Comparison of ENCODE assay signal across 8 mouse cellular contexts in the genomic region with DNA sequence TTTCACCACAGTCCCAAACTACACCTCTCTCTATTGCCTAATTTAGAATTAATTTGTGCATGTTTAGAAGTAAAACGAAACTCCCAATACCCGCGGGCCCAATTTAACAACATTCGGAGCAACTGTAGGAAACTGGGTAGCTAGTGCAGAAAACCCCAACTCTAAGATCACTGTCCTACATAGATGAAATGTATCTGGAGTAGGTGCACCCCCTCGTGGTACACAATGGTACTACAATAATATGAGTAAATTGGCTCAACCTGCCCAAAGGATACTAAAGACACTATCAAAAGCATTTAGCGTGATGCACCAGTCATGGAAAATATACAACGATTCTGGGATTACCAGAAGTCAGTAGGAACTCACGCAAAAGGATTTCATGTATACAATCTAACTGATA. TPM values are rescaled to one million over a fixed set of nuclear protein-coding genes. Genes with fewer than 3 reads are reported as not detected.
DNase-seq lines count a peak whose midpoint lies in the region; ATAC-seq and TF ChIP-seq lines count a peak whose summit lies in the region.
"Had no signal": no experiment of that assay in that cellular context is flagged by ENCODE, and none has a peak within 500 bp of the region (broad histone marks: within the 10 kb centered on the region; RNA-seq: fewer than 3 reads in every experiment).

No protein-coding gene starts in this region.

- no peak for ATAC-seq in G1E (ENCODE audit: extremely low read depth, insufficient number of reproducible peaks, low FRiP score, poor library complexity, severe bottlenecking)

- H3K4me3 ChIP-seq in G1E (ENCODE audit: low read depth, low read length), result no peak overlapping the region
- H3K4me3 ChIP-seq: heart, embryonic 15.5 days had no signal

- DNase-seq in B cell, adult 2 months, result peak; percentile 81 to 86
- DNase-seq in G1E (ENCODE audit: low spot score), result peak; percentile 2
- DNase-seq in cerebellum, adult 9-10 months, result peak; percentile 89
- DNase-seq in frontal cortex, postnatal 10 days (ENCODE audit: low spot score in 2 of 2), result peak; percentile 55 to 56
- DNase-seq in layer of hippocampus, adult 11-12 months (ENCODE audit: low spot score), result peak; percentile 87
- peak; percentile 77 for DNase-seq in lung, postnatal 10 days
- DNase-seq in retina, postnatal 7 days (ENCODE audit: low read depth, low spot score), result peak; percentile 68

- 0 out of 2 replicates have a peak, but pooled peaks cover 3% of the 10 kb centered on the region for H3K27me3 ChIP-seq in G1E (ENCODE audit: insufficient read depth, low read length)
- H3K27me3 ChIP-seq: heart, embryonic 15.5 days had no signal

- TF ChIP-seq CTCF in G1E (IDR thresholded peaks at IDR 0.05; ENCODE audit: low read depth, low read length), result peak; percentile 56

- no peaks in the 10 kb centered on the region for H3K36me3 ChIP-seq in G1E (replicated peaks)
- H3K36me3 ChIP-seq: heart, embryonic 15.5 days had no signal

- H3K4me1 ChIP-seq in G1E (ENCODE audit: insufficient read depth, low read depth, low read length), result no peaks in the 10 kb centered on the region
- H3K4me1 ChIP-seq: heart, embryonic 15.5 days had no signal

- H3K9me3 ChIP-seq in G1E (replicated peaks), result 0 out of 2 replicates have a peak, but pooled peaks cover 2% of the 10 kb centered on the region
- H3K9me3 ChIP-seq: heart, embryonic 15.5 days had no signal

RNA-seq across cellular contexts. Expression of gene Cd1d1, which starts 22.7 kb away (rescaled TPM):
- total RNA-seq in G1E (2014; fragmentation: Nextera tagmentation) (not detected in 2 replicates), G1E (2017) (0.05 TPM in 1 of 2 replicates, not detected in the other)
- not detected in 2 replicates for polyA plus RNA-seq in G1E (2012)

RNA-seq across cellular contexts. Expression of gene Dclk2, which starts 55.9 kb away (rescaled TPM):
- total RNA-seq in G1E (2014; fragmentation: Nextera tagmentation), result 5.3 TPM in 1 of 2 replicates, not detected in the other
- total RNA-seq in G1E (2017), result 0.06 and 0.11 TPM in 2 replicates
- not detected in 2 replicates for polyA plus RNA-seq in G1E (2012)

Comparison
In these comparisons a context has a peak if more than half of its experiments do, and no peak if none do; other contexts are left out.
1. DNase-seq: peak in every context shown above with its lines; median percentile 89 in cerebellum, adult 9-10 months; 87 in layer of hippocampus, adult 11-12 months; 84 in B cell, adult 2 months; 77 in lung, postnatal 10 days; 68 in retina, postnatal 7 days; 56 in frontal cortex, postnatal 10 days; 2 in G1E.